ENCODE assay signal across 8 mouse cellular contexts in the genomic region with DNA sequence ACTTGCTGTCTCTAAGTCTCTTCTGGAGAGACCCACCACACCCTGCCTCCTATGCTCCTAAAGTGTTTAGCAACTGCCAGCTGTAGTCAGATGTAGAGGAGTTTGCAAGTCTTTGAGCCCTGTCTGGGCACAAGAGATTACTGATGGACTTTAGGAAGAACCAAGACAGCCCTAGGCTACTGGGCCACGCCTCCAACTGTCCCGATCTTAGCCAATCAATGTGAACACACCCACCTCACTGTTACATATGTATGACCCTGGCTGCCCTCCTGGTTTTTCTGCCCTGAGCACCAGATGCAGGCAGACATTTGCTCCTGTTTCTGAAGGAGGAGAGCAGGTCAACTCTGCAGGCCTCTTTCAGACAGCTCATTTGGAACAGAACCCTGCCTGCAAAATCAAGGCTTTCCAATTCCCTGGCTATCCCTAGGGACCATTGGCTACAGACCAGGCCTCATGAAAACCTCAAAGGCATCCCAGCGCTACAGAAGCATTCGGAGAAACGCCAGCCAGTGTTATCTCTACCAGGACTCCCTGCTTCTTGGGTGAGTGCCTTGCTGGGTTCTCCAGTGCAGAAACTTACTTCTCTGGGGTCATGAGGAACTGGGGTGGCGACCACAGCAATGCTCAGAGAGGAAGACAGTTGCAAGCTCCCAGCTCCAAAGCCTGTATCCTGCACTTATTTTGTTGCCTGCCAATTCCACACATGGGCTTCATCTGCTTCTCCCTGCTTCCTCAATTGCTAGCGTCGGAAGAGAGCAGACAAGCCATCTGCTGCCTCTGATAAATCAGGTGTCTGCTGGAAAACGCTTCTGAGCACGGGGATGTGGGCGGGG. TPM values are rescaled to one million over a fixed set of nuclear protein-coding genes. Genes with fewer than 3 reads are reported as not detected.
DNase-seq lines count a peak whose midpoint lies in the region; ATAC-seq lines count a peak whose summit lies in the region.

A gene (plus strand): TSS at position 289 of the 833 bp plus-strand sequence.

- H3K27me3 ChIP-seq in embryonic facial prominence, embryonic 10.5 days (replicated peaks; ENCODE audit: low read depth, poor library complexity, severe bottlenecking), result no peaks in the 10 kb centered on the region
- H3K27me3 ChIP-seq in heart, embryonic 14.5 days (ENCODE audit: control insufficient read depth, insufficient read depth, low read length), result no peaks in the 10 kb centered on the region
- no peaks in the 10 kb centered on the region for H3K27me3 ChIP-seq in liver, embryonic 15.5 days

- H3K4me3 ChIP-seq in embryonic facial prominence, embryonic 10.5 days, result no peak within 1 kb of the TSS
- H3K4me3 ChIP-seq in heart, embryonic 14.5 days (ENCODE audit: control insufficient read depth in 1 of 2, insufficient read depth in 1 of 2, low read depth in 1 of 2, low read length in 2 of 2), result no peak within 1 kb of the TSS
- H3K4me3 ChIP-seq in liver, embryonic 15.5 days (replicated peaks), result no peak within 1 kb of the TSS

- H3K9ac ChIP-seq in heart, embryonic 14.5 days (ENCODE audit: low read length), result no peak within 1 kb of the TSS
- no peak within 1 kb of the TSS for H3K9ac ChIP-seq in liver, embryonic 15.5 days

- no peaks in the 10 kb centered on the region for H3K9me3 ChIP-seq in embryonic facial prominence, embryonic 10.5 days
- no peaks in the 10 kb centered on the region for H3K9me3 ChIP-seq in heart, embryonic 14.5 days (ENCODE audit: control insufficient read depth, low read length)
- H3K9me3 ChIP-seq in liver, embryonic 15.5 days (replicated peaks), result no peaks in the 10 kb centered on the region

- 0 out of 2 replicates have a peak within 1 kb of the TSS, but pooled peaks have one; percentile 9 for H3K4me2 ChIP-seq in heart, embryonic 14.5 days (ENCODE audit: low read length)
- H3K4me2 ChIP-seq in liver, embryonic 15.5 days, result no peak within 1 kb of the TSS

- H3K36me3 ChIP-seq in embryonic facial prominence, embryonic 10.5 days (replicated peaks), result no peaks in the 10 kb centered on the region
- no peaks in the 10 kb centered on the region for H3K36me3 ChIP-seq in heart, embryonic 14.5 days (ENCODE audit: control insufficient read depth, insufficient read depth, low read length)
- H3K36me3 ChIP-seq in liver, embryonic 15.5 days (replicated peaks), result no peaks in the 10 kb centered on the region

- H3K27ac ChIP-seq in embryonic facial prominence, embryonic 10.5 days (replicated peaks), result 0 out of 2 replicates have a peak within 1 kb of the TSS, but pooled peaks have one; percentile 30
- H3K27ac ChIP-seq in heart, embryonic 14.5 days (replicated peaks in 1 of 2; ENCODE audit: control insufficient read depth in 1 of 2, insufficient read depth in 1 of 2, low read depth in 2 of 2, low read length in 2 of 2), result peak within 1 kb of the TSS in 1 of 2 experiments; percentile 24; a peak in 1 of 4 replicates
- no peak within 1 kb of the TSS for H3K27ac ChIP-seq in liver, embryonic 15.5 days (replicated peaks)

- 56% methylated on average over 11 of the region's 11 CpGs for WGBS in embryonic facial prominence, embryonic 10.5 days
- 25% methylated on average over 11 of the region's 11 CpGs for WGBS in heart, embryonic 14.5 days
- 19% methylated on average over 11 of the region's 11 CpGs for WGBS in liver, embryonic 15.5 days (ENCODE audit: insufficient replicate concordance)

- H3K4me1 ChIP-seq in embryonic facial prominence, embryonic 10.5 days, result peaks cover 10% of the 10 kb centered on the region
- peaks cover 7 to 12% of the 10 kb centered on the region in 2 experiments for H3K4me1 ChIP-seq in heart, embryonic 14.5 days (ENCODE audit: control insufficient read depth in 2 of 2, insufficient read depth in 2 of 2, low read length in 2 of 2)
- no peaks in the 10 kb centered on the region; the same call in 1 of the 2 replicates for H3K4me1 ChIP-seq in liver, embryonic 15.5 days (replicated peaks)

- ATAC-seq in heart, embryonic 14.5 days (ENCODE audit: insufficient number of reproducible peaks, insufficient read depth, low FRiP score, low read depth), result no peak
- peak; percentile 75 for ATAC-seq in liver, embryonic 15.5 days (ENCODE audit: insufficient read depth)

- DNase-seq in urinary bladder, postnatal 25 days (ENCODE audit: low spot score), result peak; percentile 21
- no peak for DNase-seq in urinary bladder, postnatal 10 days (ENCODE audit: low spot score)
- DNase-seq in embryonic facial prominence, embryonic 10.5 days (ENCODE audit: low spot score), result peak; percentile 17
- DNase-seq in layer of hippocampus, adult 18-20 months (ENCODE audit: low spot score in 2 of 2), result peak; percentile 68 to 82
- peak; percentile 50 for DNase-seq in skeletal muscle tissue, adult 2 months (ENCODE audit: low read depth, low spot score)
- DNase-seq in spleen, adult 18-20 months, result no peak

RNA-seq across cellular contexts. Expression of the gene that starts here (rescaled TPM):
- polyA plus RNA-seq in embryonic facial prominence, embryonic 10.5 days (2016; fragmentation: Nextera tagmentation; extraction: Ambion mirVana), result 0.72 and 1.0 TPM in 2 replicates
- 0.38 and 0.90 TPM in 2 replicates for polyA plus RNA-seq in heart, embryonic 14.5 days (2014; fragmentation: Nextera tagmentation; extraction: Ambion mirVana)
- under 1 TPM; 0.25 to 0.35 TPM for total RNA-seq in layer of hippocampus, adult 18-20 months (2021)
- polyA plus RNA-seq in liver, embryonic 15.5 days (2015; fragmentation: Nextera tagmentation; extraction: Ambion mirVana), result 0.18 and 0.23 TPM in 2 replicates

Comparison
In these comparisons a context has a peak if more than half of its experiments do, and no peak if none do; other contexts are left out.
1. DNase-seq: peak in urinary bladder, postnatal 25 days (single experiment), embryonic facial prominence, embryonic 10.5 days (single experiment) and skeletal muscle tissue, adult 2 months (single experiment); none in urinary bladder, postnatal 10 days (single experiment) and spleen, adult 18-20 months (0 of 2).
2. Peak in DNase-seq in layer of hippocampus, adult 18-20 months; RNA of the gene not detected or under 1 TPM.
3. Peak in ATAC-seq in liver, embryonic 15.5 days; RNA of the gene not detected or under 1 TPM.